Mouse (Mus musculus): ENCODE data around the gene Ddx18.

The Ddx18 gene

GRCm38 (mm10) chr1:121527600-121528398 lies 40.0 kb downstream of the Ddx18 start:
- peak; percentile 2 for DNase-seq (ENCODE audit: low spot score)

- no peak for DNase-seq (ENCODE audit: low spot score)
Measured at GRCm38 (mm10) chr1:121527061-121527460, 40.7 kb downstream of the Ddx18 start.

- no peak for DNase-seq (ENCODE audit: low spot score)
Measured at GRCm38 (mm10) chr1:121518609-121519008, 49.2 kb downstream of the Ddx18 start.

- DNase-seq (ENCODE audit: low spot score): no peak
Measured at GRCm38 (mm10) chr1:121511966-121512365, 55.8 kb downstream of the Ddx18 start.

GRCm38 (mm10) chr1:121511186-121511585 lies 56.6 kb downstream of the Ddx18 start:
- no peak for DNase-seq (ENCODE audit: low spot score)

- no peak for DNase-seq (ENCODE audit: low spot score)
Measured at GRCm38 (mm10) chr1:121510420-121511140, 57.2 kb downstream of the Ddx18 start.

- no peak for DNase-seq (ENCODE audit: low spot score)
Measured at GRCm38 (mm10) chr1:121508729-121509128, 59.1 kb downstream of the Ddx18 start.
